Mouse (Mus musculus) intestine, postnatal 0 days (tissue): Measurements from ENCODE around the gene Spag16. TPM values are rescaled to one million over a fixed set of nuclear protein-coding genes. Genes with fewer than 3 reads are reported as not detected.

Experiments used
- ATAC-seq: fragments of 200-750 bp; cut with Nextera tagmentation; 2 replicates; pipeline ENCODE4 v1.8.0; 2017; ENCODE audit warnings: mild to moderate bottlenecking, moderate TSS enrichment, moderate library complexity
- H3K27ac ChIP-seq: fragments of 300-500 bp; sonication (generic); 2 replicates; pipeline ENCODE4 v1.5.1; 2014; ENCODE audit warnings: mild to moderate bottlenecking, low read depth, low read length, moderate library complexity
- H3K27me3 ChIP-seq: fragments of 300-500 bp; sonication (generic); replicated peaks from 2 replicates; pipeline ENCODE4 v1.6.1; 2014; ENCODE audit warnings: low read length, mixed read lengths; ENCODE audit not compliant: control insufficient read depth, insufficient read depth
- H3K36me3 ChIP-seq: fragments of 300-500 bp; sonication (generic); 2 replicates; pipeline ENCODE4 v1.6.1; 2014; ENCODE audit warnings: mild to moderate bottlenecking, moderate library complexity; ENCODE audit not compliant: control insufficient read depth, insufficient read depth
- H3K4me1 ChIP-seq: fragments of 300-500 bp; sonication (generic); replicated peaks from 2 replicates; pipeline ENCODE4 v1.6.1; 2014; ENCODE audit warnings: antibody characterized with exemption, low read length, mixed read lengths; ENCODE audit not compliant: control insufficient read depth, insufficient read depth
- H3K4me2 ChIP-seq: fragments of 300-500 bp; sonication (generic); replicated peaks from 2 replicates; pipeline ENCODE4 v1.6.1; 2014; ENCODE audit warnings: low read depth, mild to moderate bottlenecking, moderate library complexity
- H3K4me3 ChIP-seq: fragments of 300-500 bp; sonication (generic); 2 replicates; pipeline ENCODE4 v1.5.1; 2014; ENCODE audit warnings: low read depth, low read length
- H3K9ac ChIP-seq: fragments of 300-500 bp; sonication (generic); 2 replicates; pipeline ENCODE4 v1.6.1; 2014; ENCODE audit warnings: mild to moderate bottlenecking, low read depth, low read length
- H3K9me3 ChIP-seq: fragments of 300-500 bp; sonication (generic); 2 replicates; pipeline ENCODE4 v1.6.1; 2016; ENCODE audit warnings: mixed run types; ENCODE audit not compliant: control insufficient read depth
- CTCF ChIP-seq: sonication (generic); IDR thresholded peaks from 2 replicates; pipeline ENCODE4 v1.5.1; 2016; ENCODE audit warnings: low read depth, mild to moderate bottlenecking, control low read depth, antibody characterized with exemption, moderate library complexity
- WGBS: fragments of 180-500 bp; shearing (Covaris S2); extraction: QIAGEN DNeasy Blood & Tissue Kit; methylation state at CpG from one replicate; pipeline ENCODE4 v1.1.7; 2014; 5-methylcytosine and 5-hydroxymethylcytosine counted together
- polyA plus RNA-seq: library from polyadenylated mRNA; unstranded; fragments of >200 nt; fragmentation: Nextera tagmentation; extraction: Ambion mirVana; gene quantifications from 2 replicates; pipeline ENCODE4 v1.2.1, GENCODE M21; 2015

Spag16 gene
- polyA plus RNA-seq, 1 experiment from 2014 or later, result 0.08 TPM

- H3K4me3 ChIP-seq, result no peak overlapping the region
Measured at GRCm38 (mm10) chr1:70073440-70073839, 246.7 kb downstream of the Spag16 start.

GRCm38 (mm10) chr1:70078806-70079205, 252.0 kb downstream of the Spag16 start:
- Histone ChIP-seq H3K9me3 (no peaks in the 10 kb centered on the region), H3K9ac (no peak overlapping the region), H3K4me2 (no peak overlapping the region), H3K27me3 (no peaks in the 10 kb centered on the region), H3K4me3 (no peak overlapping the region), H3K27ac (no peak overlapping the region), H3K4me1 (no peaks in the 10 kb centered on the region), H3K36me3 (no peaks in the 10 kb centered on the region)
- ATAC-seq, result no peak
- 61% methylated on average over 6 of the region's 6 CpGs for WGBS
- TF ChIP-seq CTCF, result no peak

More at GRCm38 (mm10) chr1:70073440-70073839, 246.7 kb downstream of the Spag16 start:
- H3K27ac ChIP-seq, result no peak overlapping the region
- H3K4me1 ChIP-seq, result no peaks in the 10 kb centered on the region
- no peak overlapping the region for H3K9ac ChIP-seq
- ATAC-seq, result no peak
- H3K4me2 ChIP-seq, result no peak overlapping the region
- no peaks in the 10 kb centered on the region for H3K27me3 ChIP-seq
- H3K36me3 ChIP-seq, result no peaks in the 10 kb centered on the region
- 79% methylated on average over 6 of the region's 6 CpGs for WGBS
- no peak for TF ChIP-seq CTCF
- no peaks in the 10 kb centered on the region for H3K9me3 ChIP-seq

- Histone ChIP-seq H3K4me2 (no peak overlapping the region), H3K27ac (no peak overlapping the region), H3K9me3 (no peaks in the 10 kb centered on the region), H3K27me3 (no peaks in the 10 kb centered on the region), H3K4me1 (no peaks in the 10 kb centered on the region), H3K4me3 (no peak overlapping the region), H3K36me3 (no peaks in the 10 kb centered on the region), H3K9ac (no peak overlapping the region)
- no peak for TF ChIP-seq CTCF
- no peak for ATAC-seq
- 62% methylated on average over 7 of the region's 7 CpGs for WGBS
Measured at GRCm38 (mm10) chr1:70082208-70082878, 255.6 kb downstream of the Spag16 start.

- Histone ChIP-seq H3K4me3 (no peak overlapping the region), H3K9me3 (no peaks in the 10 kb centered on the region), H3K4me1 (no peaks in the 10 kb centered on the region), H3K9ac (no peak overlapping the region), H3K27ac (no peak overlapping the region), H3K4me2 (no peak overlapping the region), H3K36me3 (no peaks in the 10 kb centered on the region), H3K27me3 (no peaks in the 10 kb centered on the region)
- WGBS, result 85% methylated on average over 8 of the region's 8 CpGs
- TF ChIP-seq CTCF, result no peak
- no peak for ATAC-seq
Measured at GRCm38 (mm10) chr1:70104683-70105082, 277.9 kb downstream of the Spag16 start.

GRCm38 (mm10) chr1:70116212-70116982, 289.6 kb downstream of the Spag16 start:
- peak; percentile 57; the same call in 1 of the 2 replicates for ATAC-seq
- Histone ChIP-seq H3K9ac (no peak overlapping the region), H3K9me3 (no peaks in the 10 kb centered on the region), H3K4me3 (no peak overlapping the region), H3K36me3 (no peaks in the 10 kb centered on the region), H3K4me2 (no peak overlapping the region), H3K27ac (no peak overlapping the region), H3K27me3 (no peaks in the 10 kb centered on the region), H3K4me1 (no peaks in the 10 kb centered on the region)
- TF ChIP-seq CTCF, result no peak
- 39% methylated on average over 4 of the region's 4 CpGs for WGBS

- peak; percentile 68 for TF ChIP-seq CTCF
- ATAC-seq, result no peak
Measured at GRCm38 (mm10) chr1:70128035-70128434, 301.3 kb downstream of the Spag16 start.

More at GRCm38 (mm10) chr1:70128035-70128434, 301.3 kb downstream of the Spag16 start:
- 50% methylated on average over 2 of the region's 2 CpGs for WGBS
- Histone ChIP-seq H3K9me3 (no peaks in the 10 kb centered on the region), H3K27me3 (no peaks in the 10 kb centered on the region), H3K36me3 (no peaks in the 10 kb centered on the region), H3K27ac (no peak overlapping the region), H3K4me2 (no peak overlapping the region), H3K4me3 (no peak overlapping the region), H3K4me1 (no peaks in the 10 kb centered on the region), H3K9ac (no peak overlapping the region)
